Mouse (Mus musculus): ENCODE results near the gene Cd79a.
A peak's percentile ranks its signal among the peaks of the same experiment; 100 is the strongest.
"Not testable (repeated sequence)": the region's sequence is repeated elsewhere in the genome, so short reads cannot be mapped to it uniquely, and the experiment has no call there.

Cd79a gene

DNA sequence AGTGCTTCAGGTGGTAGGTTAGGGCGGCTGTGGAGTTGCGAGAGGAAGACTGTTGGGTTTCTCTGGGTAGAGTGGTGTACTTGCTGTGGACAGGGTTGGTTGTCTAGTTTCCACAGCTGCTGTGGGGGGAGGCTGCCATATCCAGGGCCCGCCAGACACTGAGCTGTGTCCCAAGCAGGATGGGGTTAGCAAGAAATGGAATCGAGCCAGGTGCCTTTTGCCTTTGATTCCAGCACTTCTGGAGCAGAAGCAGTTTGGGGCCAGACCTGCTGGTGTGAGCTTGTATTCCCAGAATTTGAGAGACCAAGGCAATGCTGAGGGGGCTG lies 10.9 kb upstream of the Cd79a start:
- DNase-seq = peak in 1 of 2 experiments; percentile 56

DNA sequence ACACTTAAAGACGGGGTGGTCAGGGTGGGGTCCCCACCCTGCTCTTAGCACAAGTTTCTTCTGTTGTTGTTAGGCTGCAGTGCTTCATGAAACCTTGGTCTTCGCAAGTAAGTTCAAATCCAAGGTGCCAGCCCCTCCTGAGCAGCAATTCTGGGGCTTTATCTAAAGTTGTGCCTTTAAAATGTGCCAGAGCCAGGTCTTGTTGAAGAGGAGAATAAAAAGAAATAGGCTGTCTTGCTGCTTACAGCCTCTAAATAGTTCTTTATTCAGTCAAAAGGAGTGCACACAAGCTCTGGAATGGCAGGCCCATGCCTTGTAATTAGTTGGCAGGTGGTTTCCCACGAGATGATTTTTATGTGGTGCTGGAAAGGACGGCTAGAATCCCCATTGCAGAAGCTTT lies 10.1 kb upstream of the Cd79a start:
- DNase-seq = no peak

DNA sequence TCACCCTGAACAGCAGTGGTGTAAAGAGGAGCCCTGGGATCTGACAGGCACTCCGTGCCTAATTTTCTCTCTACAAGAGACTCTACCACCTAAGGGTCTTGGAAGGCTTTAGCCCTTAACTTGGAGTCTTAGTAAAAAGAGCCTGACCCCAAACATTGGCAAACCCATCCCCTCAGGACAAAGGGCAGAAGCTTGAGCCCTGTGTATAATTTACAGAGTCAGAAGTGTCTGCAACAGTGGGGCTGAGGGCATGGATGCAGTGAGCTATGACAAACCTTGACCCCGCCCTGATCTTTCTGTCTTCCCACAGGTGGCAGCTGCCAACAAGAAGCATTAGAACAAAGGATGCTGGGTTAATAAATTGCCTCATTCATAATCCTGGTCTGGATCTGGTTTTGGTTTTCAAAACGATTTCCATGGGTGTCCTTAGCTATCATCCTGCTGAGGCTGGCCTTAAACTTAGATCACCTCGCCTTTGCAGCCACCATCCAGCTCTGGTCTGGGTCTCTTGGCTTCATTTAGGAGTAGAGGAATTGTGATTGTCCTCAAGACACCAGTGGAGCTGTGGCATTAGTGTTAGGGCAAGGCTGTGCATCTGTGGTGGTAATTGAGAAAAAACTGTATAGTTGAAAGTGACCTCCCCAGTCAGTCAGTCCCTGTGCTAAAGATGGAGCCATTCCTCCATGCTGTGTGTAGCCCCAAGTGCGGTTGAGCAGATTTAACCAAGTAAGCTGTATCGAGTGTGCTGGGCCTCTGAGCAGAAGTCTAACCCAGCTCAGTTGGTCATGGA lies 7.6 kb upstream of the Cd79a start:
- peak; percentile 80 to 89 for DNase-seq

DNA sequence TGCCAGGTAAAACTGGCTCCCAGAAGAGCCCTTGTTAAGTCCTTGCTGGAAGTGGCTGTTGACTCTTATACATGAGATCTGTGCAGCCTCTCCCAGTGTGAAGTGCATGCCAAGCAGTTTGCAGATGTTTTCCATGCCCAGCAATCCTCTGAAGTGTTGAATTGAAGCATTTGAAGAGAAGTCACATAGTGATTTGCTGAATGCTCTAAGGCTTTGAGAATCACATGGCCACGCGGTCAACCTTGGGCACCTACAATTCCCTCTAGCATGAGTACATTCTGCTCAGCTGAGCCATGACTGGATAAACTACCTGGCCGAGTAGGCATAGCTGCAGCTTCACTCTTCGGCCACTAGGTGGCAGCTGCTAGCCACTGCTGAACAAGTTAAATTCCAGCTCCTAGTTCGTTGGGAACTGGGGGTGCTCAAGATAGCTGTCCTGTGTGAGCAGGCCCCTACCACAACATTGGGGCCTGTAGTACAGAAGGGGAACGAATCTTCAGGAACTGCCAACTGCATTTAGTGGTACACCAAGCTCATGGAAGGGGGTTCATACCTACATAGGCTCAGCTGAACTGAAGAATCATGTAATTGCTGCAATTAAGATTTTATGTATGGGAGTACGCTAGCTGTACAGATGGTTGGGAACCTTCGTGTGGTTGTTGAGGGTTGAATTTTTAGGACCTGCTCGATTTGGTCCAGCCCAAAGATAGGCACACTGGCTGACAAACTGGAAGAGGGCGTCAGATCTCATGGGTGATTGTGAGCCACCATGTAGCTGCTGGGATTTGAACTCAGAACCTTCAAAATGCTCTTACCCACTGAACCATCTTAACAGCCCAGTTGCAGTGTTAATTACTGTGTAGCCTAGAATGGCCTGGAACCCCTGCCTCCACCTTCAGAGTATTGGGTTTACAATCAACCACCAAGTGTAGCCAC lies 6.6 kb upstream of the Cd79a start:
- peak; percentile 65 to 66 for DNase-seq

DNA sequence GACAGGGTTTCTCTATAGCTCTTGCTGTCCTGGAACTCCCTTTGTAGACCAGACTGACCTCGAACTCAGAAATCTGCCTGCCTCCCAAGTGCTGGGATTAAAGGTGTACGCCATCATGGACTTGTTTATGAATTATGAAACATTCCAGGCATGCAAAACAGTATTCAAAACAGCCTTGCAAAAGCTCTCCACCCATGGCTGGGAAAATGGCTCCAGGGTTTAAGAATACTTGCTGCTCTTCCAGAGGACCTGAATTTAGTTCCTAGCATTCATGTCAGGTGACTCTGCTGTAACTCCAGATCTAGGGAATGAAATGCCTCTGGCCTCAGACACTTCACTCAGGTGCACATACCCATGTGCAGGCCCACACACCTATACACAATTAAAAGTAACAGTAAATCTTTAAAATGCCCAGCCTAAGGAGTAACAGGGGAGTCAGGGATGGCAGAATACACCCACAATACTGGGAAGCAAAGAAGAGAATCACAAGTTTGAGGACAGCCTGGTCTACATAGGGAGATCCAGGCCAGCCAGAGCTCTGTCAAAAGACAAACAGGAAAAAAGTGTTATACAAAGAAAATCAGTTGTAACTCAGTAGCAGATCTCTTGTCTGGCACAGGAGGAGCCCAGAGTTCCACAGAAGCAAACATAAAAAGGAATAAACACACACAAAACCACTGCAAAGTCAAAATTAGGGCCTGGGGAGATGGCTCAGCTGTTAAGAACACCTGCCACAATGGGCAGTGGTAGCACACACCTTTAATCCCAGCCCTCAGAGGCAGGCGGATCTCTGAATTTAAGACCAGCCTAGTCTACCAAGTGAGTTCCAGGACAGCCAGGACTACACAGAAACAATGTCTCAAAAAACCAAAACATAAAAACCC lies 5.7 kb upstream of the Cd79a start:
- no peak for DNase-seq

DNA sequence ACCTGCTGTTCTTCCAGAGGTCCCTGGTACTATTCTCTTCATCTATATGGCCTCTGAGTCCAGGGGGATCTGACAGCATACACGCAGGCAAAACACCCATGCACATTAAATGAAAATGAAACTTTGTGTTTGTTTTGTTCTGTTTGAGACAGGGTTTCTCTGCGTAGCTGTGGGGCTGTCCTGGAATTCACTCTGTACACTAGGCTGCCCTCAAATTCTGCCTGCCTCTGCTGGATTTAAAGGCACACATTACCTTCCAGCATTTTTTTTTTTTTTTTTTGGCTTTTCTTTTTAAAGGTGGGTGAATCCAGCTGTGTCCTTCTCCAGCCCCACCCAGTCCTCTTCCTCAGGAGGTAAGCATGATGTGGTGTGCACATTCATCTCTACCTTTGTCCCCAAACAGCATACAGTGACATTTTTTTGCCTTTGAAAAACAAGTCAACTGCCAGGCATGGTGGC lies 5.0 kb upstream of the Cd79a start:
- DNase-seq = no peak

DNA sequence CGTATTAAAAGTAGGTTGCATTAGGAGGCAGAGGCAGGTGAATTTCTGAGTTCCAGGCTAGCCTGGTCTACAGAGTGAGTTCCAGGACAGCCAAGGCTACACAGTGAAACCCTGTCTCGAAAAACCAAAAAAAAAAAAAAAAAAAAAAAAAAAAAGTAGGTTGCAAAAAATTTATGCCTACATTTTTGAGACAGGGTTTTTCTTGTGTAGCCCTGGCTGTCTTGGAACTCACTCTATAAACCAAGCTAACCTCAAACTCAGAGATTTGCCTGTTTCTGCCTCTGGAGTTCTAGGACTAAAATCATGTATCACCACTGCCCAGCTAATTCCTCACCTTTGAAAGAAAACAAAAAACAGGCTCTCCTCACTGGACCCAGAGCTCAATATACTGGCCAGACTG lies 1.4 kb upstream of the Cd79a start:
- not testable (repeated sequence) for DNase-seq

DNA sequence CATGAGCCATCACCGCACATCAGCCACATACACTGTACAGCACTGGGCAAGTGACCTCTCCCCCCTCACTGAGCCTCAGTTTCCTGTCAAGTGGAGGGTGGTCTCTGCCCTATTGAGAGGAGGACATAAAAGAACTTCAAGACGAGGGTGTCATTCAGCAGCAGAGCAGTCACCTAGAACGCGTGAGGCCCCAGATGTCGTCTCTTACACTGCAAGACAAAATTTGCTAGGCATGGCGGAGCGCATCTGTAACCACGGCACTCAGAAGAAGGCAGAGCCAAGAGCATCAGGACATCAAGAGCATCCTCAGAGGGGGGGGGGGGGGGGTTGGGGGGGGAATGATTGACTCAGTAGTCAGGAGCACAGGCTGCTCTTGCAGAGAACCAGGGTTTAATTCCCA lies 912 bp upstream of the Cd79a start:
- no peak for DNase-seq

DNA sequence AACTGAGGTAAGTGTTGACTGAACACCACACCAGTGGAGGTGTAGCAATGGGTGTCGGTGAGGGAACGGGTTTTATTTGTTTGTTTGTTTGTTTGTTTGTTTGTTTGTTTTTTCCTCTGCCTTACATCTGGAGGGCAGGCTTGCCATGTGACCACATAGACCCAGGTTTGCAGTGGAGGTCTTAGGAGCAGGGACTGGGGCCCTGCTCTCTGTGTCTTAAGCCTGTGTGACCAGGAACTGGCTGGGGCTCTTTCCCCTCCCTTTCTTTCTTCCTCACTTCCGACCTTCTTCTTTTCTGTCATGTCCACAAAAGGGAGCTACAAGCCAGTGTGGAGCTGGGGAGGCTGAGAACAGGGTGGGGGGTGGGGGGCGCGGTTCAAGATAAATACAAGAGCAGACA lies 778 bp downstream of the Cd79a start:
- no peak for DNase-seq

DNA sequence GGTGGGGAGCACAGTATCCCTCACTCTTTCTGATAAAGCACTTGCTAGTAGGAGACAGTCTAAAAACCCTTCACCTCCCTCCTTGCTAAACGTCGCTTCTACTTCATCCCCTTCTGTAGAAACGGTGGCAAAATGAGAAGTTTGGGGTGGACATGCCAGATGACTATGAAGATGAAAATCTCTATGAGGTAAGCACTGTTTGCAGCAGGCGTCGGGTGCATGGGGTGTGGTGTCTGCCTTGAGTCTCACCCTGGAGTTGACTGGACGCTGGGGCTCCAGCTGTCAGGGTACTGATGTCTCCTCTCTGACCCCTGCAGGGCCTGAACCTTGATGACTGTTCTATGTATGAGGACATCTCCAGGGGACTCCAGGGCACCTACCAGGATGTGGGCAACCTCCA lies 3.9 kb downstream of the Cd79a start:
- no peak for DNase-seq

DNA sequence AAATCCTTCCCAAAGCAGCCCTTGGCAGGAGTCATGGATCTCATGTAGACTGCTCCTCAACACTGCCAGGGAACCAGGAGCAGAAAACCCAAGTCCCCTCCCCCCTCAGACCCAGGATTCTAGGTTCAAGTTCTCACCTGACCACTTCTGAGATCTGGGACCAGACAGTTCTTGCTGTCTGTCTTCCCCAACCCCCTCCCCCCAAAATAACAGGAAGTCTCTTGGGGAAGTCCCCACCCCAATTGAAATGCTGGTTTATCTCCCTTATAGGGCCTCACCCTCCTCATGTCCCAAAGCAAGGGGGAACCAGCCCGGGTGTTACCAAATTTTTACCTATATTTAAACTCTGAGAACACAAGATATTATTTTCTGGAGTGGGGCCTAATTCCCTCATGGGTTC lies 4.7 kb downstream of the Cd79a start:
- DNase-seq = no peak

DNA sequence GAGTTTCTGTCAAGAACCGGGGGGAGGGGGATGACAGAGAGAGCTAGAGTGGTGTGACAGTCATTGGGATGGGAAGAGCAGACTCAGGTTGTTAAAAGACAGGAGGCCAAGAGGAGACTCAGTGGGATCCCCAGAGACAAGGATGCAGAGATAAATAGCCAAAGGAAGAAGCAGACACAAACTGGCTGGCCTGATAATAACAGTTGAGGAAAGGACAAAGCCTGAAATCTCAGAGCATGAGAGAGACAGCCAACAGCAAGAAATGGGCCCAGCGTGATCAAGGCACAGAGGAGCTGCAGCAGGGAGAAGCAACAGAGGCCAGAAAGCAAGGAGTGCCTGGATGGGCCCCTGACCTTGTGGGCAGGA lies 5.1 kb downstream of the Cd79a start:
- no peak for DNase-seq

DNA sequence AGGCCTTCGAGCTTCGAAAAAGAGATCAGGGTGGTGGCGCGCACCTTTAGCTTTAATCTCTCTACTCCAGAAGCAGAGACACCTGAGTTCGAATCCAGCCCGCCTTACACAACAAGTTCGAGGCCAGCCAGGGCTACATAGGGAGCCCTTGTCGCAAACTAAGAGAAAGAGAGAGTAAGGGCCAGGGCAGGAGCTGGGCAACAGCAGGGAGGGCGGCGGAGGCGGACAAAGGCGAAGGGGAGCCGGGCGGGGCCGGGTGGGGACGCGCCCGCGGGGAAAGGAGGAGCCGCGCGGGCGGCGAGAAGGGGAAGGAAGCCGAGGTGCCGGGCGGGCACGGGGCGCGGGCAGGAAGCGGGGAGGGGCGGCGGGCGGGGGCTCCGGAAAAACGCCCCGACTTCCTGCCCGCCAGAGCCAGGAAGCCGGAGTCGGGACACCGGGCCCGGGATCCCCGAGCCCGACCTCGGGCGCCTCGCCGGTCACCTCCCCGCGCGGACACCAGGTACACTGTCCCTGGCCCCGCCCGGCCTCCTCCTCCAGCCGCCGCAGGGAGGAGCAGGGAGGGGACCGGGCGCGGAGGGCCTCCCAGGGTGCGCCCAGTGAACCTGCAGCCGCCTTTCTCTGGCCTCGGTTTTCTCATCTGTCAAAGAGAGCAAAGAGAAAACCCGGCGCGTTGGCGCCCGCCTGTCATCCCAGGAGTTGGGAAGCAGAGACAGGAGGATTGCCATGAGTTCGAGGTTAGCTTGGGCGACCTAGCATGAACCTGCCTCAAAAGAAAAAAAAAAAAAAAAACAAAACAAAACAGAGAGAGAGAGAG lies 5.7 kb downstream of the Cd79a start, which contains the start of gene Arhgef1:
Gene Arhgef1, plus strand, starts transcription at position 283 of the 814 bp plus-strand sequence.
- DNase-seq = peak; percentile 50 to 73

DNA sequence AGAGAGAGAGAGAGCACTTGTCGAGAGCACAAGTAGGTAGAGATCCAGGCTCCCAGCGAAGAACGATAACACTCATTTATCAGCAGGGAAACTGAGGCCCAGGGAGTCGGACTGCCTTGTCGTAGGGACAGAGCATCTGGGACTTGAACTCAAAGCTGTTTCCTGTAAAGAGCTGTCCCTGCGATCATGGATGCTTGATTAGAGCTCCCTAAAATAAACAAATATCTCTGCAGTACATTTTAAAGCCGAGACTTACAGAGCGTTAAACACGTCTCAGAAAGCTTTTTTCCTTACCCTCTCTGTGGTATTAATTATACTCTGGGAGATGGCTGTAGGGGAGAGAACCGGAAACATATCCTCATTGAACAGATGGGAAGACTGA lies 6.3 kb downstream of the Cd79a start:
- no peak for DNase-seq

DNA sequence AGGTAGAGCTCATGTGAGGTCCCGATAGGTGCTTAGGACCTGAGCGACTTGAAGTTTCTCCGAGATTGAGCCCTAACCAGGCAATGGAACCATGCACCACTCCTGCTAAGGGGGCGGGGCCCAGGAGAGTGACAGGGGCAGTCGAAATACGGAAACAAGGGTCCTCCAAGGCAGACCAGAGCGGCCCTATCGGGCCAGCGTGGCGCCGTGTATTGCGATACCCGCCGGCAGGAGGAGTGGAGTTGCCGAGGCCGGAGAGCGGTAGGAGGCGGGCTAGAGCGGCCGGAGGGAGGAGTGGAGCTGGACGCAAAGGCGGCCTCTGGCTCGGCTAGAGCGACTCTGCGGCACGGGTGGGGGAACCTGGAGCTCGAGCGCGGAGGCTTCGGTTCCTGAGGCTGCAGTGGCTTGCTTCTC lies 6.9 kb downstream of the Cd79a start:
- DNase-seq = peak; percentile 98

DNA sequence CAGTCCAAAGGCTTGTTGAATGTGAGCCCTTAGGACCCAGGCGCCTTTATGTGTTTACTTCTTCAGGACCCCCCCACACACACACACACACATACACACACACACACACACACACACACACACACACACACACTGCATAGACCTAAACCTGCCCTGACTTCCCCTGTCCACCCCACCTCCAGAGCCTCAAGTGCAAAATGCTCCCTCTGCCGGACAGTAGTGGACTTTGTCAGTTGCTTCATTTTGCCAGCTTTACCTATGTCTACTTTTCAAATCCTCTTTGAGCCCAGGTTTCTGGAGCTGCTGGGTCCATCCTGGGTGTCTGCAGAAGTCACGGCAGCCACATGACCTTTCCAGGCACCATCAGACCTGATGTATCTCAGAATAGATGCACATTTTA lies 7.8 kb downstream of the Cd79a start:
- DNase-seq = peak; percentile 66 to 67

DNA sequence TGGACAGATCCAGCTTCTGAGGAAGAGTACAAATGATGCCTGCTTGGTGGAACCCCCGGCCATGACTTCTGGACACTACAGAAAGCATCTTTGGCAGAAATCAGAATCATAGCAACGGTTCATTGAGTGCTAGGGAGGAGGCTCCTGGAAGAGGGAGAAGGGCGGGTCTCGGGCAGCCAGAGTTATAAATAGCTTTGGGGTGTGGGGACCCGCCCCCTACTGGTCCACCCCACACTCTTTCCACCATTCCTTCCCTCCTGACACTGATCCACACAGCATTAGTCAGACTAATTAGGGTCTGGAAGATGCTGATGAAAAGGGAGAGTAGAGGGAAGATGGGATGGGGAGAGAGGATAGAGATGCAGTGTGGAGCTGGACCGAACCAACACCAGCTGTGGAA lies 9.4 kb downstream of the Cd79a start:
- DNase-seq = no peak

DNA sequence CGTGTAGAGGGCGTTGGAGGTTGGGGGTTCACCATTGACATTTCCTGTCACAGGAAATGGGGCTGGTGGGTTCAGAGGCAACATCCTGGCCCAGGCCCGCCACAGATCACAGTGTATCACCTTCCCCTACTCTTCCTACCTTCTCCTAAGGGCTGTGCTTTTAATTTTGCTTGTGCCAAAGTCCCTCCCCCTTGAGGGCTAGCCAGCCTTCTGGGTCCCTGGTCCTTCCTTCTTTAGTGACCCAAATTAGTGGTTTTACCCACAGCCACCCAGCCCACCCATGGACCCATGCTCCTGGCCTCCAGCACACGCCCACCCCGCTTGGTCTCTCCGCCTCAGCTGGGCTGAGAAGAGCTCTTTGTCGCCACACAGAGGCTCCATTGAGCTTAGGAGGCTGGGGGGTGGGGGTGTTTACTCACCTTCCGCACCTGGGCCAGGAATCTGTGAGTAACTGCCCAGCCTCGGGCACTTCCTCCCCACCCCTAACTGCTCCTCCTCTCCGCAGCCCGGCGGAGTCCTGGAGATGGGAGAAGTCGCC lies 10.1 kb downstream of the Cd79a start:
- no peak for DNase-seq

DNA sequence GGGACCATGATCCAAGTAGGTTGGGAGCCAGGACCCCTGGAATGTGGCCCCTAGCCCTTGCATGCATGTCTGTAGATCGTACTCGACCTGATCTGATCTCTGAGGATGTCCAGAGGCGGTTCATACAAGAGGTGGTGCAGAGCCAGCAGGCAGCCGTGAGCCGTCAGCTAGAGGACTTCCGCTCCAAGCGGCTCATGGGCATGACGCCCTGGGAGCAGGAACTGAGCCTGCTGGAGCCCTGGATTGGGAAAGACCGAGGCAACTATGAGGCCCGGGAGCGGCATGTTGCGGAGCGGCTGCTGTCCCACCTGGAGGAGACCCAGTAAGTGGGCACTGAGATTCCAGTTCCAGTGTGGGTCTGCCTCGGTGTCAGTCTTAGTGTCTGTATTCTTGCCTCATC lies 15.3 kb downstream of the Cd79a start:
- no peak for DNase-seq

DNA sequence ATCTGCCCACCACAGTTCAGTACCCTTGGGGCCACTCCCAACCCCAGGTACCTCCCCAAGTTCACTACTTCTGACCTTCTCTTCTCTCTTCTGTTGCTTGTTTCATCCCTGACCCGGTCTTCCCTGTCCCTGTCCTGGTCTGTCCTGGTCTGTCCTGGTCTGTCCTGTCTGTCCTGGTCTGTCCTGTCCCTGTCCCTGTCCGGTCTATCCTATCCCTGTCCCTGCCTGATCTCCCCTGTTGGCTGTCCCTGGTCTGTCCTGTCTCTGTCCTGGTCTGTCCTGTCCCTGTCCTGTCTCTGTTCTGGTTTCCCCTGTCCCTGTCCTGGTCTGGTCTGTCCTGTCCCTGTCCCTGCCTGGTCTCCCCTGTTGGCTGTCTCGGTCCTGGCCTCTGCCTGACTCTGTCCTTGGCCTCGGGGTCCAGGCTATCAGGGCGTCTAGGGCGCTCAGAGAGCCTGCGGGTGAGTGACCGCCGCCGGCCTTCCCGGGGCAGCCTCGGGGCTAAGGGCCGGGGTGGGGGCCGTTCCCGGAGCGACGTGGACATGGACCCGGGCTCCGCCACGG lies 21.7 kb downstream of the Cd79a start:
- DNase-seq = no peak

DNA sequence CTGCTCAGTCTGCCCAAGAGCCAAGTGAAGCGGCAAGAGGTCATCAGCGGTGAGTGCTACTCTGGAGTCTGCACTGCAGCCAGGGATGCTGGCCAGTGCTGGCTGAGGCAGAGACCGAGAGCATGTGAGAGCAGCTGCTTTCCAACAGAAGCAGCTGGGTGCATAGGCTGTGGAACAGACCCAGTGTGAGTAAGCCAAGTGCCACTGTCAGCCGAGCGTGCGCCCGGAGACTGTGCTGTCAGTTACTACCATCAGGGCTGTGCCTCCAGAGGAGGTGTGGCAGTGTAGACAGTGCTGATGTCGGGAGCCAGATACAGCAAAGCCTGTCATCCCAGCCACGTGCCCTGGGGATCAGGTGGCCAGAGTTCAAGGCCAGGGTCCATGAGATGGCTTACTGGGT lies 22.5 kb downstream of the Cd79a start:
- DNase-seq = no peak

DNA sequence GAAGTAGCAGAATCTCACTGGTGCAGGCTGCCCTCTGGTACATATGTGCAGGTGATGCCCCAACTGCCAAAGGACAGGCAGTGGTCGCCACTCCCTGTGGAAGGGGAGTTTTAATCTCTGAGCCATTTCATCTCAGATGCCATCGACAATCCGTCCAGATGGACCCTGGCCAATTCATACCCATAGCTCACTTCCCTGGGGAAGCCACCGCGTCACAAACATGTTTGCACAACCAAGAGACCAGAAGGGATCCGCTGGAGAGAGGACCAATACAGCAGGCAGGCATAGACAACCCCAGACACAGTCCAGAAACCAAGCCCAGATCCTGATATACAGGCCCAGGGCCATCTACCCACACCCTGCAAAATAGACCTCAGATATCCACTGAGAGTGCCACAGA lies 33.3 kb downstream of the Cd79a start:
- no peak for DNase-seq

Data from kidney, adult 8-10 months (tissue).